Mouse (Mus musculus) ES-Bruce4 (cell line): ENCODE measurements around the gene Ldhc.

Source experiments
- CTCF ChIP-seq: IDR thresholded peaks from one replicate; pipeline ENCODE4 v1.8.1; 2011; ENCODE audit warnings: low read depth, low read length
- EP300 ChIP-seq: IDR thresholded peaks from 2 replicates; pipeline ENCODE4 v1.6.1; 2011; ENCODE audit warnings: low read depth, low read length; ENCODE audit not compliant: insufficient read depth

- TF ChIP-seq CTCF = no peak
- no peak for TF ChIP-seq EP300
Measured at GRCm38 (mm10) chr7:46840326-46840725, 20.7 kb upstream of the Ldhc start.
